Mouse (Mus musculus) right cerebral cortex, adult 2 months (tissue): ENCODE measurements around the gene Gfap.

Experiments
- DNase-seq, 2 experiments: peaks; one replicate each; pipeline ENCODE4 v3.0.0; 2021 to 2022; ENCODE audit warnings: low spot score in 2 of 2

Gfap gene

GRCm38 (mm10) chr11:102896641-102897040, 4.1 kb downstream of the Gfap start:
- no peak for DNase-seq

GRCm38 (mm10) chr11:102895779-102896178, 4.9 kb downstream of the Gfap start:
- DNase-seq: no peak

GRCm38 (mm10) chr11:102894716-102895115, 6.0 kb downstream of the Gfap start:
- no peak for DNase-seq

- peak in 1 of 2 experiments; percentile 34 for DNase-seq
Observed at GRCm38 (mm10) chr11:102893015-102893651, 7.6 kb downstream of the Gfap start.

DNA sequence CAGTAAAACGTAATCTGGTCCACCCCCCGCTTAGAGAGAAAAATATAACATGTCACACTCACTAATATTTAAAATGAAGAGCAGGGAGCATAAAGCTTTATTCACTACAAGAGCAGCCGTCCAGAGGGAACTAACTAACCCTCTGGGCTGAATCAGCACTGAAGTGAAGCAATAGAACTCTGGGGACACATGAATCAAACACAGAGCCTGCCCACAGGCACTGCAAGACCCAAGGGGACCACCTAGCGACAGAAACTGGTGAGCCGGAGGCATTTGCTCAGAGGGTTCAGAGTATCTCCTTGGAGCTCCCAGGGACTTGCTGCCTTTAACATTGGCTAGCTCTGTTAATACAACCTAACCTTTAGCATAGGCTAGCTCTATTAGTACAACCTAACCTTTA, 10.6 kb downstream of the Gfap start:
- DNase-seq: no peak

- DNase-seq: peak; percentile 66 to 67
Observed at GRCm38 (mm10) chr11:102888135-102888534, 12.6 kb downstream of the Gfap start.

DNA sequence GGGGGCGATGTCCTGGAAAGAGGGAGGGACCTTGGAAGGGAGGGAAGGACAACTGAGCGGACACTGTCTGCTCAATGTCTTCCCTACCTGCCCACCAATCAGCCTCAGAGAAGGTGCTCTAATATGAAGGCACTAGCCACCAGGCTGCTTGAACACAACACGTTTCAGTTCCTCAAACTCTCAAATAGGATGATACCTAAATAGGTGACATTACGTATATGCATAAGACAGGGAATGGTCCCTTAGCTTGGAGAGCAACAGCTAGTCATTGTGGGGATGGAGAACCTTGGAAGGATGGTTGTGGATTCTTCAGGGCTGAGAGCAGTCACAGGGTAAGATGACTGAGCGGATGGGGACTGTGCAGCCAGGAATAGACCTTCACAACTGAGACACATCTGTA, 13.3 kb downstream of the Gfap start:
- DNase-seq: no peak

DNA sequence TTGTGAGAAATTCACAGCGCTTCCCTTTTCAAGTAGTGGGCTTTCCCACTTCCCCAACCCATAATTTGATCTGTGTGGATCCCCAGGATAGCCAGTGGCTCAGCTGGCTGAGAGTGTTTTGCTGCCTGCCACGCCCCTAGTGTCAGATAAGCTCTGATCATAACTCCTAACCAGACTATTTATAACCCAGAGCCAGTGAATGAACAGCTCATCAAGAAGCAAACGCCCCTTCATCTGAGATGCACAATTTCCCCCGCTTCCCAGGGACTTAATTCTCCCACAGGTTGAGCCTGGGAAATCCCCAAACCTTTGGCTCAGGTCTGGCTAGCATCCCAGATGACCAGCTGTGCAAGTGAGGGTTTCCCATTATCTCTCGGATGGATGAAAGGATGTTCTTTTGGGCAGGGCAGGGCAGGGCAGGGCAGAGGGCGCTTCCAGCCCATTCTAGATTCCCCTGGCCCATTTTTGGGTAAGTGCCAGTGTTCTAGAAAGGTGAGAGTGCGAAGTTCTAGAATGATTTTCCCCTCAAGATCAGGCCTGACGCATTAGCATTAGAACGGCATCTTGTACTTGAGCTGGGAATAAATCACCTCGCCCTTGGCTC, 16.0 kb downstream of the Gfap start, which contains the start of gene Fam187a:
Gene Fam187a (plus strand): TSS at position 554 of the 604 bp plus-strand sequence.
- DNase-seq: no peak

- peak in 1 of 2 experiments; percentile 39 for DNase-seq
Observed at GRCm38 (mm10) chr11:102881314-102882198, 19.2 kb downstream of the Gfap start.

- peak; percentile 96 for DNase-seq
Observed at GRCm38 (mm10) chr11:102880585-102881313, 20.0 kb downstream of the Gfap start, which contains the start of the genes Eftud2 and Ccdc103. Eftud2 (minus strand) TSS chr11:102880985. Ccdc103 (plus strand) TSS chr11:102881204.

- no peak for DNase-seq
Observed at GRCm38 (mm10) chr11:102879558-102879957, 21.2 kb downstream of the Gfap start.

- DNase-seq: peak; percentile 67 to 73
Observed at GRCm38 (mm10) chr11:102874801-102875334, 25.8 kb downstream of the Gfap start.

GRCm38 (mm10) chr11:102864272-102864671, 36.4 kb downstream of the Gfap start:
- peak; percentile 81 to 82 for DNase-seq

DNA sequence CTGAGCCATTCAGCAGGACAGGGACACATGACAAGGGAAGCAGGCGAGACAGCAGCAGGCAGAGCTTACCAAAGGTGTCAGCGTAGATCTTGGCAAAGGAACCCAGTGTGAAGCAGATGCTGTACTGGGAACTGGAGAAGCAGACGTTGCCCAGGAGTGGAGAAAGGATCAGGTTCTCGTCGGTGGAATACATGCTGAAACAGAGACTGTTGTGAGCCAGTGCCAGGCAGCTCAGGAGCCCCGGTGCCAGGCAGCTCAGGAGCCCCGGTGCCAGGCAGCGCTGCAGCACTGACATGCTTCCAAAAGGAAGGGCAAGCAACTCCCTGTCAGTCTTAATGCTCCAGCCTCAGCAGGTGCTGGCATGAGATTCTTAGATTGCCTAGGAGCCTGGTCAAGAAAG, 40.8 kb downstream of the Gfap start:
- DNase-seq: peak; percentile 34 to 50

- no peak for DNase-seq
Observed at GRCm38 (mm10) chr11:102858951-102859350, 41.8 kb downstream of the Gfap start.

DNA sequence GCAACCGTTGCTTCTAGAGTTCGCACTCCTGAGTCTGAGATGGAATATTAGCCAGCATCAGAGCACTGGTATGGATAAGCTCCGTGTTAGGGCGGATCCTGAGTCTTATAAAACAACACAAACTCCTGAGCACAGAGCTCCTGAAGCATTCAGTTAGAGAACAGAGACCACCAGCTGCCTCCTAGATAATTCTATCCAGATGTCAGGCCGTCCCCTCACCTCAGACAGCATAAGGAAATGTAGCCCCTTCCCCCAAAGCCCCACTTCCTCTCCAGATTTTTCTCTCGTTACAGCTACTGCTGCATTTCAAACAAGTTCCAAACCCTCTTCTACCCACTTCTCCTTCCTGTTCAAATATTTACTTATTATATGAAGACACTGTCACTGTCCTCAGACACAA, 44.8 kb downstream of the Gfap start:
- DNase-seq: no peak

- no peak for DNase-seq
Observed at GRCm38 (mm10) chr11:102853760-102854159, 47.0 kb downstream of the Gfap start.

DNA sequence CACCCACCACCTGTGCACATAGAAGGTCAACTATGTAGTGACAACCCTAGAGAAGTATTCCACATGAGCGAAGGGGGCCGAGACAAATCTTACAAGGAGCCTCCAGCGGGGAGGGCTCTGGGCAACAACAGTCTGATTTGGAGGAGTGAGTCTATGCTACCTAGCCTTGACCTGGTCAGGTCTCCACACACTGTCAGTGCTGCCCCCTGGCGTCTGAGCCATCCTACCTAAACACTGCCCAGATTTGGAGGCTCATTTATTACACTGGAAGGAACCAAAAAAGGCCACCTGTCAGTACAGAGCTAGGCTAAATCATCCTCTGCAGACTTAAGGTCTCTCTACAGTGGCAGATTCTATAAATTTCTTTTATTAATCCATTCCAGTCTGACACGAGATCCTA, 48.8 kb downstream of the Gfap start:
- peak; percentile 35 to 48 for DNase-seq

DNA sequence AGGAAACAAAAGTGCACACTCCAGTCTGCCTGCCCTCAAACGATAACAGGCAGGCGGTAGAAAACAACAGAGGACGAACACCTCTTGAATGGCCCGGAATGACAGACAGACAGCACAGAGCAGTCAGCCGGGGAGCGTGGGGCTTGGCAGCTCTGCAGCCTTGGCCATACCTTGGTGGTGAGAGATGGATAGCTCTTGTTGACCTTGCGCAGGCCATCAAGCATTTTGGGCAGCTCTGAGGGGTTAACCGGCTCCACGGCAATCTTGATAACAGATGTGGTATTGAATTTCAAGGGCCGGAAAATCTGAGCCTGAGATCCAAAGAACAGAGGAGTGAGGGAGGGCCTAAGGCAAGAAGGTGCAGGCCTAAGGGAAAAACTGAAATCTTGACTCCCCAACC, 54.8 kb downstream of the Gfap start:
- DNase-seq: no peak

DNA sequence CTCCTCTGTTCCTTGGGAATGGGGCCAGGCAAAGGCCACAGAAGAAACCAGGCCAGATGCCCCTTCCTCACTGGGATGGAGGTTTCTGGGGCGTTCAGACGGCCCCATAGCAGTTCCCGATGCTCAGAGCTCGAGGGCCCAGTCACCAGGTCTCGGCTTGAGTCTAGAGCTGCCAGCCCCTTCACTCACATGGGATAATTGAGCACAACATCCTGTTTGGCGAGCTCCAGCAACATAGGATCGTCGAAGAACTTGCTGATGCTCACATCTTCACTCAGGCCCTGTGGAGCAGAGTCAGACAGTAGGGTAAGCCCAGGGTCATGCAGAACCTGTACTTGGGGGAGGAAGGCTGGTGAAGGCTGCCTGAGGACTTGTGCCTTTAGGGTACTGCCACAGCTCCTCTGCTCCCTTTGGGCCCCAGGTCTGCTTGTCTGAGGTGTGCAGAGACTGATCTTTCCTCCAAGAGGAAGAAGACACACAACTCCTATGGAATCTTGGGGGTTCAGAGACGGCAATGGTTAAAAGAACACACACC, 62.0 kb downstream of the Gfap start:
- no peak for DNase-seq

DNA sequence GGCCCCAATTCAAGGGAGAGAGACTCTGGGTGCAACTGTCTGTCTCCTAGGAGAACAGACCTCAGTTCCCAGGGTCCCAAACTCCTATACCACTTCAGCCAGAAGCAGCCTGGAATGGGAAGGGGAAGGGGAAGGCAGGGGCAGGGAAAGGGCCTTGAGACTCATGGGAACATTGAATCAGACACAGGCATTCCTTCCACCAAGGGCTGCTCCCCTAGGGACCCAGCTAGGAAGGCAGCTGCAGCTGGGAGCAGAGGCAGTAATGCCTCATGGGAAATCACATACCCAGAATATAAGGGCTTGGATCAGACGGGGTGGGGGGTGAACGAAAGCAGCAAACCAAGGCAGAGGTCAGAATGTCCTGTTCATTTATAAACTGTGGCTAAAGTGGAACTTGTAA, 62.6 kb downstream of the Gfap start:
- DNase-seq: no peak
